Mouse (Mus musculus): ENCODE data around the gene Bcor. TPM values are rescaled to one million over a fixed set of nuclear protein-coding genes. Genes with fewer than 3 reads are reported as not detected.

The Bcor gene
- total and polyA plus RNA-seq, 3 experiments, result 44.6 to 88.7 (median 61.6) TPM

- Histone ChIP-seq H3K36me3 (ENCODE audit: control insufficient read depth in 1 of 2, insufficient read depth in 2 of 2, low read length in 2 of 2) (peaks cover 0 to 31% of the 10 kb centered on the region in 2 experiments; a peak in 2 of 4 replicates), H3K9me3 (replicated peaks; ENCODE audit: insufficient read depth, low read length) (no peaks in the 10 kb centered on the region), H3K27ac (ENCODE audit: control insufficient read depth, low read depth, low read length) (no peak overlapping the region), H3K27me3 (ENCODE audit: control insufficient read depth in 1 of 2, insufficient read depth in 2 of 2, low read length in 2 of 2) (no peaks in the 10 kb centered on the region), H3K4me1 (ENCODE audit: control insufficient read depth in 1 of 2, insufficient read depth in 2 of 2, low read length in 2 of 2) (peaks cover 20 to 37% of the 10 kb centered on the region in 2 experiments), H3K9ac (ENCODE audit: control insufficient read depth, low read depth, low read length, poor library complexity, severe bottlenecking) (no peak overlapping the region), H3K4me3 (ENCODE audit: control insufficient read depth in 1 of 2, insufficient read depth in 1 of 2, low read depth in 2 of 2, low read length in 2 of 2) (no peak overlapping the region), H3K79me2 (ENCODE audit: control insufficient read depth, insufficient read depth, low read length, poor library complexity) (no peaks in the 10 kb centered on the region)
- DNase-seq (ENCODE audit: low read depth, low spot score), result no peak
- TF ChIP-seq RAD21 (IDR thresholded peaks at IDR 0.05; ENCODE audit: low read depth, low read length) (no peak), USF2 (IDR thresholded peaks at IDR 0.05; ENCODE audit: borderline replicate concordance in 1 of 2, insufficient read depth in 1 of 2, low read depth in 1 of 2, low read length in 2 of 2) (no peak), ZNF384 (IDR thresholded peaks at IDR 0.05; ENCODE audit: low read depth, low read length) (no peak)
Measured at GRCm38 (mm10) chrX:11989471-11989870, 170.7 kb downstream of the Bcor start.

GRCm38 (mm10) chrX:11988191-11988896 is 171.8 kb downstream of the Bcor start:
- TF ChIP-seq USF1 (IDR thresholded peaks at IDR 0.05; ENCODE audit: low read depth, low read length) (no peak), TBP (IDR thresholded peaks at IDR 0.05; ENCODE audit: low read depth, low read length) (no peak), SMC3 (IDR thresholded peaks at IDR 0.05; ENCODE audit: low read depth, low read length) (no peak), MYC (IDR thresholded peaks at IDR 0.05; ENCODE audit: low read depth, low read length) (no peak), MXI1 (IDR thresholded peaks at IDR 0.05; ENCODE audit: low read depth, low read length) (no peak), MEF2A (IDR thresholded peaks at IDR 0.05; ENCODE audit: extremely low read depth, insufficient replicate concordance, low read depth, low read length, poor library complexity, severe bottlenecking) (no peak), NELFE (IDR thresholded peaks at IDR 0.05; ENCODE audit: low read depth, low read length) (no peak), CHD1 (IDR thresholded peaks at IDR 0.05; ENCODE audit: low read depth, low read length) (no peak), HCFC1 (IDR thresholded peaks at IDR 0.05; ENCODE audit: low read depth, low read length) (no peak), POLR2A (IDR thresholded peaks at IDR 0.05; ENCODE audit: control insufficient read depth in 1 of 2, insufficient read depth in 1 of 2, low read depth in 1 of 2, low read length in 2 of 2, poor library complexity in 1 of 2) (no peak), KAT2A (conservative IDR thresholded peaks at IDR 0.05; ENCODE audit: low read depth, low read length) (no peak)
- Histone ChIP-seq H3K27ac (ENCODE audit: control insufficient read depth, low read depth, low read length) (no peak overlapping the region), H3K4me1 (ENCODE audit: control insufficient read depth in 1 of 2, insufficient read depth in 2 of 2, low read length in 2 of 2) (peaks cover 16 to 30% of the 10 kb centered on the region in 2 experiments), H3K27me3 (ENCODE audit: control insufficient read depth in 1 of 2, insufficient read depth in 2 of 2, low read length in 2 of 2) (no peaks in the 10 kb centered on the region), H3K9me3 (replicated peaks; ENCODE audit: insufficient read depth, low read length) (no peaks in the 10 kb centered on the region), H3K79me2 (ENCODE audit: control insufficient read depth, insufficient read depth, low read length, poor library complexity) (no peaks in the 10 kb centered on the region), H3K36me3 (ENCODE audit: control insufficient read depth in 1 of 2, insufficient read depth in 2 of 2, low read length in 2 of 2) (peaks cover 0 to 23% of the 10 kb centered on the region in 2 experiments; a peak in 2 of 4 replicates), H3K4me3 (ENCODE audit: control insufficient read depth in 1 of 2, insufficient read depth in 1 of 2, low read depth in 2 of 2, low read length in 2 of 2) (no peak overlapping the region), H3K9ac (ENCODE audit: control insufficient read depth, low read depth, low read length, poor library complexity, severe bottlenecking) (no peak overlapping the region)
- no peak for DNase-seq (ENCODE audit: low read depth, low spot score)
